Mouse (Mus musculus): ENCODE data around the gene Rnf227. TPM values are rescaled to one million over a fixed set of nuclear protein-coding genes. Genes with fewer than 3 reads are reported as not detected.

The Rnf227 gene
- polyA plus RNA-seq, 1 experiment from 2014 or later, result 18.3 TPM

- no peak for ATAC-seq (replicated peaks; ENCODE audit: low FRiP score, low read depth)
- H3K4me3 ChIP-seq (replicated peaks; ENCODE audit: low read depth, low read length), result no peak overlapping the region
- no peak overlapping the region for H3K9ac ChIP-seq (ENCODE audit: low read depth, low read length)
- H3K9me3 ChIP-seq (replicated peaks; ENCODE audit: low read length), result no peaks in the 10 kb centered on the region
- peak; percentile 28 for DNase-seq (ENCODE audit: low spot score)
- no peak overlapping the region for H3K27ac ChIP-seq
- no peaks in the 10 kb centered on the region for H3K27me3 ChIP-seq (ENCODE audit: insufficient read depth, low read length)
- H3K36me3 ChIP-seq (ENCODE audit: insufficient read depth, low read length), result no peaks in the 10 kb centered on the region
- H3K4me1 ChIP-seq (replicated peaks; ENCODE audit: insufficient read depth, low read length), result peaks cover 18% of the 10 kb centered on the region; the same call in 1 of the 2 replicates
- 52% methylated on average over 3 of the region's 3 CpGs for WGBS
- TF ChIP-seq CTCF (IDR thresholded peaks at IDR 0.05; ENCODE audit: low read depth), result peak; percentile 58; the same call in 1 of the 2 replicates
- no peak overlapping the region for H3K4me2 ChIP-seq (ENCODE audit: low read length)
These were observed 6.3 kb upstream of the Rnf227 start for GRCm38 (mm10) chr11:69333922-69334321.

- Histone ChIP-seq H3K4me1 (replicated peaks; ENCODE audit: insufficient read depth, low read length) (peaks cover 18% of the 10 kb centered on the region; the same call in 1 of the 2 replicates), H3K27me3 (ENCODE audit: insufficient read depth, low read length) (no peaks in the 10 kb centered on the region), H3K4me2 (ENCODE audit: low read length) (no peak overlapping the region), H3K36me3 (ENCODE audit: insufficient read depth, low read length) (no peaks in the 10 kb centered on the region), H3K9ac (ENCODE audit: low read depth, low read length) (no peak overlapping the region), H3K9me3 (replicated peaks; ENCODE audit: low read length) (no peaks in the 10 kb centered on the region), H3K4me3 (replicated peaks; ENCODE audit: low read depth, low read length) (no peak overlapping the region), H3K27ac (no peak overlapping the region)
- no peak for DNase-seq (ENCODE audit: low spot score)
- ATAC-seq (replicated peaks; ENCODE audit: low FRiP score, low read depth), result no peak
- 63% methylated on average over 4 of the region's 4 CpGs for WGBS
- TF ChIP-seq CTCF (IDR thresholded peaks at IDR 0.05; ENCODE audit: low read depth), result no peak
These were observed 5.5 kb upstream of the Rnf227 start for GRCm38 (mm10) chr11:69334796-69335195.

- WGBS, result 91% methylated on average over 24 of the region's 26 CpGs
- H3K9ac ChIP-seq (ENCODE audit: low read depth, low read length), result no peak overlapping the region
- no peaks in the 10 kb centered on the region for H3K9me3 ChIP-seq (replicated peaks; ENCODE audit: low read length)
- no peak overlapping the region for H3K27ac ChIP-seq
- no peaks in the 10 kb centered on the region for H3K4me1 ChIP-seq (replicated peaks; ENCODE audit: insufficient read depth, low read length)
- H3K36me3 ChIP-seq (ENCODE audit: insufficient read depth, low read length), result peaks cover 74% of the 10 kb centered on the region
- no peak for TF ChIP-seq CTCF (IDR thresholded peaks at IDR 0.05; ENCODE audit: low read depth)
- no peak for DNase-seq (ENCODE audit: low spot score)
- H3K27me3 ChIP-seq (ENCODE audit: insufficient read depth, low read length), result no peaks in the 10 kb centered on the region
- no peak overlapping the region for H3K4me3 ChIP-seq (replicated peaks; ENCODE audit: low read depth, low read length)
- no peak for ATAC-seq (replicated peaks; ENCODE audit: low FRiP score, low read depth)
- no peak overlapping the region for H3K4me2 ChIP-seq (ENCODE audit: low read length)
These were observed 6.2 kb downstream of the Rnf227 start for GRCm38 (mm10) chr11:69346441-69346840.

DNA sequence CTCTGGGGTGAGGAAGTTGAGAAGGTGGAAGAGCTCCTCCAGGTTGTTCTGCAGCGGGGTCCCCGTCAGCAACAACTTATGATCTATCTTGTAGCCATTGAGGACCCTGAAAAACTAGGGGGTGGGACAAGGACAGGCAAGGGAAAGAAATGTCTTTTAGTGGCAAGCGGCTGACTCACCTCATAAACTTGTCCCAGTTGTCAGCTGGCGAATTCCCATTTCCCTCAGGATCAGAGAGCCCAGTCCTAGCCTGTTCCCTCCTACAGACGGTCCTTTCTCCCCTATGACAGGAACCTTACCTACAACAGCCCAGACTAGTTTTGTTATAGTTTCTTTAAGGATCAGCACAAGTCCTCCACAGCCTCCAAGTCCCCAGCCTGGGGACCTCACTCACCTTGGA is 16.3 kb downstream of the Rnf227 start:
- Histone ChIP-seq H3K27me3 (ENCODE audit: insufficient read depth, low read length) (no peaks in the 10 kb centered on the region), H3K27ac (no peak overlapping the region), H3K36me3 (ENCODE audit: insufficient read depth, low read length) (peaks cover 92% of the 10 kb centered on the region), H3K4me1 (replicated peaks; ENCODE audit: insufficient read depth, low read length) (no peaks in the 10 kb centered on the region), H3K4me2 (ENCODE audit: low read length) (no peak overlapping the region), H3K4me3 (replicated peaks; ENCODE audit: low read depth, low read length) (no peak overlapping the region), H3K9me3 (replicated peaks; ENCODE audit: low read length) (no peaks in the 10 kb centered on the region), H3K9ac (ENCODE audit: low read depth, low read length) (no peak overlapping the region)
- WGBS, result 70% methylated on average over 5 of the region's 5 CpGs
- ATAC-seq (replicated peaks; ENCODE audit: low FRiP score, low read depth) (no peak), DNase-seq (ENCODE audit: low spot score) (no peak)
- TF ChIP-seq CTCF (IDR thresholded peaks at IDR 0.05; ENCODE audit: low read depth), result no peak

DNA sequence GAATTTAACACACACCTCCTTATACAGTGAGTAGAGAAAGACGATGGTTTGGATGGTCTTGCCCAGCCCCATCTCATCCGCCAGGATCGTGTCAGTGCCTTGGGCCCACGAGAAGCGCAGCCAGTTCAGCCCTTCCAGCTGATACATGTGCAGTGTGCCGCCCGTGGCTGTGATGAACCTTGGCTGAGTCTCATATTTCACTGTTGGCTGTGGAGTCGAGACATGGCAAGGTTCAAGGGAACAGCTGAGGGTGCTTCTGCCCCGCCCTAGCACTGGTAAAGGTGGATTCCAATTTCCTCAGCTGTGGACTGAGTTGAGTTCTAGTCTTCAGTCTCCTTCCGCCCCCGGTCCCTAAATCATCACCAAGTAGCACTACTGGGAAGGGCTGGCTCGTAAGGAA is 17.4 kb downstream of the Rnf227 start:
- no peak overlapping the region for H3K4me2 ChIP-seq (ENCODE audit: low read length)
- no peak overlapping the region for H3K4me3 ChIP-seq (replicated peaks; ENCODE audit: low read depth, low read length)
- 69% methylated on average over 12 of the region's 12 CpGs for WGBS
- no peaks in the 10 kb centered on the region for H3K27me3 ChIP-seq (ENCODE audit: insufficient read depth, low read length)
- no peak for DNase-seq (ENCODE audit: low spot score)
- H3K36me3 ChIP-seq (ENCODE audit: insufficient read depth, low read length), result peaks cover 93% of the 10 kb centered on the region
- H3K4me1 ChIP-seq (replicated peaks; ENCODE audit: insufficient read depth, low read length), result no peaks in the 10 kb centered on the region
- H3K9ac ChIP-seq (ENCODE audit: low read depth, low read length), result no peak overlapping the region
- no peak for ATAC-seq (replicated peaks; ENCODE audit: low FRiP score, low read depth)
- no peak for TF ChIP-seq CTCF (IDR thresholded peaks at IDR 0.05; ENCODE audit: low read depth)
- no peaks in the 10 kb centered on the region for H3K9me3 ChIP-seq (replicated peaks; ENCODE audit: low read length)
- no peak overlapping the region for H3K27ac ChIP-seq

- Histone ChIP-seq H3K9ac (ENCODE audit: low read depth, low read length) (no peak overlapping the region), H3K27ac (no peak overlapping the region), H3K4me2 (ENCODE audit: low read length) (no peak overlapping the region), H3K27me3 (ENCODE audit: insufficient read depth, low read length) (no peaks in the 10 kb centered on the region), H3K4me3 (replicated peaks; ENCODE audit: low read depth, low read length) (no peak overlapping the region), H3K9me3 (replicated peaks; ENCODE audit: low read length) (no peaks in the 10 kb centered on the region), H3K36me3 (ENCODE audit: insufficient read depth, low read length) (peaks cover 55% of the 10 kb centered on the region), H3K4me1 (replicated peaks; ENCODE audit: insufficient read depth, low read length) (peaks cover 26% of the 10 kb centered on the region)
- WGBS, result 59% methylated on average over 7 of the region's 7 CpGs
- DNase-seq (ENCODE audit: low spot score), result no peak
- ATAC-seq (replicated peaks; ENCODE audit: low FRiP score, low read depth), result no peak
- TF ChIP-seq CTCF (IDR thresholded peaks at IDR 0.05; ENCODE audit: low read depth), result no peak
These were observed 21.8 kb downstream of the Rnf227 start for GRCm38 (mm10) chr11:69362021-69362420.

- H3K4me2 ChIP-seq (ENCODE audit: low read length), result no peak overlapping the region
- no peaks in the 10 kb centered on the region for H3K27me3 ChIP-seq (ENCODE audit: insufficient read depth, low read length)
- ATAC-seq (replicated peaks; ENCODE audit: low FRiP score, low read depth) (no peak), DNase-seq (ENCODE audit: low spot score) (peak; percentile 68)
- peak; percentile 52 for TF ChIP-seq CTCF (IDR thresholded peaks at IDR 0.05; ENCODE audit: low read depth)
- no peak overlapping the region for H3K9ac ChIP-seq (ENCODE audit: low read depth, low read length)
- H3K36me3 ChIP-seq (ENCODE audit: insufficient read depth, low read length), result peaks cover 50% of the 10 kb centered on the region
- 73% methylated on average over 2 of the region's 2 CpGs for WGBS
- H3K4me1 ChIP-seq (replicated peaks; ENCODE audit: insufficient read depth, low read length), result peaks cover 26% of the 10 kb centered on the region
- no peak overlapping the region for H3K27ac ChIP-seq
- no peak overlapping the region for H3K4me3 ChIP-seq (replicated peaks; ENCODE audit: low read depth, low read length)
- H3K9me3 ChIP-seq (replicated peaks; ENCODE audit: low read length), result no peaks in the 10 kb centered on the region
These were observed 22.2 kb downstream of the Rnf227 start for GRCm38 (mm10) chr11:69362479-69362878.
